Mouse (Mus musculus): ENCODE measurements around the gene Clec4n.
"Not testable (repeated sequence)": the region's sequence is repeated elsewhere in the genome, so short reads cannot be mapped to it uniquely, and the experiment has no call there.

Gene Clec4n

GRCm38 (mm10) chr6:123292751-123293400 lies 63.2 kb downstream of the Clec4n start:
- DNase-seq (ENCODE audit: low read depth, low spot score) = no peak

- not testable (repeated sequence) for DNase-seq (ENCODE audit: low read depth, low spot score)
These were observed 63.9 kb downstream of the Clec4n start for GRCm38 (mm10) chr6:123293509-123293908.

Data from A20 (cell line).